Mouse (Mus musculus): ENCODE measurements at regions not wholly inside any gene's neighbourhood (a gene's known extent, or its start where the extent isn't known, plus 50 kb on each side); places are given as distances from the start of the nearest gene placed in this dataset.

- TF ChIP-seq EP300 (IDR thresholded peaks at IDR 0.05; ENCODE audit: low read length) (no peak), ZC3H11A (IDR thresholded peaks at IDR 0.05; ENCODE audit: low read depth, low read length) (no peak), POLR2AphosphoS2 (IDR thresholded peaks at IDR 0.05; ENCODE audit: low read depth, low read length) (no peak), POLR2A (IDR thresholded peaks at IDR 0.05; ENCODE audit: low read depth, low read length) (no peak), MEF2A (IDR thresholded peaks at IDR 0.05; ENCODE audit: borderline replicate concordance, low read depth, low read length) (no peak), CTCF (conservative IDR thresholded peaks at IDR 0.05 in 1 of 2, IDR thresholded peaks at IDR 0.05 in 1 of 2; ENCODE audit: low read depth in 2 of 2, low read length in 2 of 2) (no peak), ZNF384 (IDR thresholded peaks at IDR 0.05; ENCODE audit: low read depth, low read length) (no peak), IRF4 (IDR thresholded peaks at IDR 0.05; ENCODE audit: low read depth, low read length) (no peak), HCFC1 (IDR thresholded peaks at IDR 0.05; ENCODE audit: low read depth, low read length) (no peak), USF1 (IDR thresholded peaks at IDR 0.05; ENCODE audit: low read depth, low read length) (no peak), USF2 (conservative IDR thresholded peaks at IDR 0.05; ENCODE audit: low read depth, low read length) (no peak), E2F4 (IDR thresholded peaks at IDR 0.05; ENCODE audit: insufficient replicate concordance, low read depth, low read length) (no peak), MAX (IDR thresholded peaks at IDR 0.05; ENCODE audit: low read length) (no peak), ZMIZ1 (IDR thresholded peaks at IDR 0.05; ENCODE audit: low read depth, low read length) (no peak)
These were observed 603.3 kb downstream of the Ptprc start for GRCm38 (mm10) chr1:137571905-137572865.
